ENCODE assay signal across 18 mouse cellular contexts in genomic region chr2:33696428-33696827, GRCm38 (mm10). TPM values are rescaled to one million over a fixed set of nuclear protein-coding genes. Genes with fewer than 3 reads are reported as not detected.
DNase-seq lines count a peak whose midpoint lies in the region; ATAC-seq and TF ChIP-seq lines count a peak whose summit lies in the region.
"Had no signal": no experiment of that assay in that cellular context is flagged by ENCODE, and none has a peak within 500 bp of the region (broad histone marks: within the 10 kb centered on the region; RNA-seq: fewer than 3 reads in every experiment).

No protein-coding gene starts in this region.

- H3K9me3 ChIP-seq in kidney, postnatal 0 days (replicated peaks; ENCODE audit: low read length): no peaks in the 10 kb centered on the region
- H3K9me3 ChIP-seq in kidney, embryonic 16.5 days (ENCODE audit: low read length): 0 out of 2 replicates have a peak, but pooled peaks cover 9% of the 10 kb centered on the region
- peaks cover 6% of the 10 kb centered on the region; the same call in 1 of the 2 replicates for H3K9me3 ChIP-seq in lung, postnatal 0 days (ENCODE audit: low read length)
- peaks cover 7% of the 10 kb centered on the region; the same call in 1 of the 2 replicates for H3K9me3 ChIP-seq in midbrain, embryonic 14.5 days (ENCODE audit: control insufficient read depth, low read length)
- H3K9me3 ChIP-seq: liver, embryonic 15.5 days had no signal

- no peak overlapping the region for H3K9ac ChIP-seq in kidney, postnatal 0 days (ENCODE audit: low read depth, low read length)
- H3K9ac ChIP-seq in kidney, embryonic 16.5 days (replicated peaks; ENCODE audit: low read length): no peak overlapping the region
- no peak overlapping the region for H3K9ac ChIP-seq in lung, postnatal 0 days (replicated peaks; ENCODE audit: low read depth)
- no peak overlapping the region for H3K9ac ChIP-seq in midbrain, embryonic 14.5 days (replicated peaks; ENCODE audit: low read length)
- H3K9ac ChIP-seq: liver, embryonic 15.5 days; midbrain, embryonic 12.5 days had no signal

- WGBS in kidney, postnatal 0 days: 69% methylated on average over 3 of the region's 3 CpGs
- whole genome bisulfite sequencing in kidney, embryonic 16.5 days: 67% methylated on average over 3 of the region's 3 CpGs
- WGBS in lung, postnatal 0 days: 66% methylated on average over 3 of the region's 3 CpGs
- 64% methylated on average over 3 of the region's 3 CpGs for WGBS in midbrain, embryonic 14.5 days

- 0 out of 2 replicates have a peak, but pooled peaks cover 3% of the 10 kb centered on the region for H3K4me1 ChIP-seq in kidney, postnatal 0 days (replicated peaks; ENCODE audit: insufficient read depth, low read length)
- H3K4me1 ChIP-seq in kidney, embryonic 16.5 days (ENCODE audit: insufficient read depth, low read length): no peaks in the 10 kb centered on the region
- no peaks in the 10 kb centered on the region for H3K4me1 ChIP-seq in lung, postnatal 0 days (ENCODE audit: insufficient read depth, low read depth, low read length)
- peaks cover 8% of the 10 kb centered on the region; the same call in 1 of the 2 replicates for H3K4me1 ChIP-seq in midbrain, embryonic 14.5 days (ENCODE audit: control insufficient read depth, insufficient read depth, low read length)
- H3K4me1 ChIP-seq: liver, embryonic 15.5 days had no signal

- no peak for ATAC-seq in kidney, postnatal 0 days (replicated peaks; ENCODE audit: low FRiP score, low read depth)
- no peak for ATAC-seq in kidney, embryonic 16.5 days (ENCODE audit: low FRiP score, low TSS enrichment)
- ATAC-seq in lung, postnatal 0 days: no peak
- no peak for ATAC-seq in midbrain, embryonic 14.5 days (ENCODE audit: low FRiP score, low TSS enrichment)
- ATAC-seq: intestine, embryonic 16.5 days had no signal

- peak; percentile 15; the same call in 1 of the 2 replicates for TF ChIP-seq CTCF in kidney, postnatal 0 days (IDR thresholded peaks at IDR 0.05; ENCODE audit: low read depth)
- peak; percentile 11; the same call in 1 of the 2 replicates for TF ChIP-seq CTCF in brain, embryonic 14.5 days (IDR thresholded peaks at IDR 0.05; ENCODE audit: borderline replicate concordance, extremely low read depth, insufficient read depth, insufficient read length)
- TF ChIP-seq CTCF in lung, postnatal 0 days (IDR thresholded peaks at IDR 0.05): no peak

- DNase-seq in kidney, postnatal 0 days (ENCODE audit: low spot score): no peak
- peak; percentile 7 for DNase-seq in thymus, postnatal 0 days (ENCODE audit: low spot score)
- DNase-seq in thymus, postnatal 36 days: no peak
- no peak for DNase-seq in brain, embryonic 14.5 days (ENCODE audit: low read depth)
- DNase-seq in lung, postnatal 0 days (ENCODE audit: low spot score): no peak
- DNase-seq in heart, postnatal 10 days: no peak
- DNase-seq in midbrain, embryonic 14.5 days: no peak
- DNase-seq: cerebellum, adult 2 months; kidney, postnatal 4 days; layer of hippocampus, postnatal 36 days; lung, postnatal 4 days had no signal

- TF ChIP-seq POLR2A in brain, embryonic 14.5 days (IDR thresholded peaks at IDR 0.05; ENCODE audit: borderline replicate concordance, extremely low read depth, insufficient read depth, insufficient read length, poor library complexity, severe bottlenecking): no peak

- H3K36me3 ChIP-seq in kidney, postnatal 0 days (ENCODE audit: insufficient read depth, low read length): no peaks in the 10 kb centered on the region
- H3K36me3 ChIP-seq in kidney, embryonic 16.5 days (ENCODE audit: insufficient read depth, low read length): no peaks in the 10 kb centered on the region
- no peaks in the 10 kb centered on the region for H3K36me3 ChIP-seq in lung, postnatal 0 days (ENCODE audit: insufficient read depth, low read length)
- H3K36me3 ChIP-seq in midbrain, embryonic 14.5 days (ENCODE audit: control insufficient read depth, insufficient read depth, low read length): no peaks in the 10 kb centered on the region
- H3K36me3 ChIP-seq: forebrain, embryonic 10.5 days; hindbrain, embryonic 10.5 days; liver, embryonic 15.5 days; midbrain, embryonic 12.5 days had no signal

- no peaks in the 10 kb centered on the region for H3K27me3 ChIP-seq in kidney, postnatal 0 days (ENCODE audit: insufficient read depth, low read length)
- H3K27me3 ChIP-seq in kidney, embryonic 16.5 days (ENCODE audit: insufficient read depth, low read length): peaks cover 13% of the 10 kb centered on the region
- no peaks in the 10 kb centered on the region for H3K27me3 ChIP-seq in lung, postnatal 0 days (replicated peaks; ENCODE audit: insufficient read depth, low read length)
- no peaks in the 10 kb centered on the region for H3K27me3 ChIP-seq in midbrain, embryonic 14.5 days (ENCODE audit: control insufficient read depth, insufficient read depth, low read length)

- intact Hi-C loops in heart, postnatal 10 days (cut with DNase I): no loop called here

- TF ChIP-seq EP300 in lung, postnatal 0 days (IDR thresholded peaks at IDR 0.05): no peak

- H3K27ac ChIP-seq in kidney, postnatal 0 days: no peak overlapping the region
- no peak overlapping the region for H3K27ac ChIP-seq in kidney, embryonic 16.5 days (ENCODE audit: low read length)
- H3K27ac ChIP-seq in lung, postnatal 0 days (ENCODE audit: low read length): no peak overlapping the region
- no peak overlapping the region for H3K27ac ChIP-seq in midbrain, embryonic 14.5 days (replicated peaks; ENCODE audit: low read depth, low read length)
- H3K27ac ChIP-seq: forebrain, embryonic 10.5 days; hindbrain, embryonic 10.5 days; liver, embryonic 15.5 days; midbrain, embryonic 12.5 days had no signal

- H3K4me2 ChIP-seq in kidney, postnatal 0 days (ENCODE audit: low read length): no peak overlapping the region
- no peak overlapping the region for H3K4me2 ChIP-seq in kidney, embryonic 16.5 days (replicated peaks; ENCODE audit: low read depth, low read length)
- H3K4me2 ChIP-seq in lung, postnatal 0 days (replicated peaks; ENCODE audit: low read depth, low read length): no peak overlapping the region
- no peak overlapping the region for H3K4me2 ChIP-seq in midbrain, embryonic 14.5 days (ENCODE audit: low read length)
- H3K4me2 ChIP-seq: liver, embryonic 15.5 days; midbrain, embryonic 12.5 days had no signal

- H3K4me3 ChIP-seq in kidney, postnatal 0 days (replicated peaks; ENCODE audit: low read depth, low read length): no peak overlapping the region
- no peak overlapping the region for H3K4me3 ChIP-seq in kidney, embryonic 16.5 days (ENCODE audit: low read length)
- H3K4me3 ChIP-seq in lung, postnatal 0 days (ENCODE audit: low read depth, low read length): no peak overlapping the region
- H3K4me3 ChIP-seq in midbrain, embryonic 14.5 days (replicated peaks; ENCODE audit: low read depth, low read length): no peak overlapping the region
- H3K4me3 ChIP-seq: forebrain, embryonic 10.5 days; hindbrain, embryonic 10.5 days; liver, embryonic 15.5 days; midbrain, embryonic 12.5 days had no signal

RNA-seq across cellular contexts. Expression of gene Lmx1b, which starts 56.1 kb away (rescaled TPM):
- 0.82 and 0.88 TPM in 2 replicates for polyA plus RNA-seq in kidney, postnatal 0 days (2015; fragmentation: Nextera tagmentation; extraction: Ambion mirVana)
- 0.94 and 1.3 TPM in 2 replicates for polyA plus RNA-seq in kidney, embryonic 16.5 days (2015; fragmentation: Nextera tagmentation; extraction: Ambion mirVana)
- 0.05 TPM in 1 of 2 replicates, not detected in the other for polyA plus RNA-seq in thymus, postnatal 0 days (2015; fragmentation: Nextera tagmentation; extraction: Ambion mirVana)
- 2.9 and 16.0 TPM in 2 replicates for polyA plus RNA-seq in brain, embryonic 14.5 days (2012; rRNA removed)
- polyA plus RNA-seq in lung, postnatal 0 days (2015; fragmentation: Nextera tagmentation; extraction: Ambion mirVana): not detected in 2 replicates
- total RNA-seq in heart, postnatal 10 days (2021): not detected
- 1.7 and 2.3 TPM in 2 replicates for polyA plus RNA-seq in midbrain, embryonic 14.5 days (2014; fragmentation: Nextera tagmentation; extraction: Ambion mirVana)
- total RNA-seq: adrenal gland, adult 18-20 months had no signal
- polyA plus RNA-seq: intestine, embryonic 16.5 days; liver, embryonic 15.5 days had no signal
